9 mouse cellular contexts compared by ENCODE assay signal in genomic region chr6:117254620-117255228, GRCm38 (mm10).
A peak's percentile ranks its signal among the peaks of the same experiment; 100 is the strongest.
DNase-seq lines count a peak whose midpoint lies in the region; ATAC-seq and TF ChIP-seq lines count a peak whose summit lies in the region.
"Had no signal": no experiment of that assay in that cellular context is flagged by ENCODE, and none has a peak within 500 bp of the region (broad histone marks: within the 10 kb centered on the region; RNA-seq: fewer than 3 reads in every experiment).

No protein-coding gene starts in this region.

- peak; percentile 48 for DNase-seq in gastrocnemius, adult 2 months
- DNase-seq in gastrocnemius, postnatal 25 days: no peak
- DNase-seq in adrenal gland, postnatal 10 days: peak; percentile 85
- peak; percentile 97 for DNase-seq in lung, embryonic 14.5 days
- peak; percentile 85 for DNase-seq in right cerebral cortex, postnatal 14 days

- no peak for TF ChIP-seq CTCF in gastrocnemius, adult 2 months (IDR thresholded peaks at IDR 0.05)
- no peak for TF ChIP-seq CTCF in lung, embryonic 14.5 days (IDR thresholded peaks at IDR 0.05; ENCODE audit: low read depth)

- WGBS in forebrain, embryonic 16.5 days: 32% methylated on average over 3 of the region's 3 CpGs
- WGBS in hindbrain, embryonic 16.5 days: 56% methylated on average over 3 of the region's 3 CpGs
- 54% methylated on average over 3 of the region's 3 CpGs for WGBS in lung, embryonic 14.5 days

- peaks cover 34% of the 10 kb centered on the region for H3K4me1 ChIP-seq in forebrain, embryonic 16.5 days (replicated peaks; ENCODE audit: control insufficient read depth, insufficient read depth, low read length)
- peaks cover 5% of the 10 kb centered on the region; the same call in 1 of the 2 replicates for H3K4me1 ChIP-seq in hindbrain, embryonic 16.5 days (ENCODE audit: control insufficient read depth, insufficient read depth, low read depth, low read length)
- peaks cover 4% of the 10 kb centered on the region for H3K4me1 ChIP-seq in lung, embryonic 14.5 days (ENCODE audit: insufficient read depth)
- H3K4me1 ChIP-seq: liver, embryonic 15.5 days had no signal

- no peak overlapping the region for H3K4me3 ChIP-seq in gastrocnemius, adult 2 months
- H3K4me3 ChIP-seq in forebrain, embryonic 16.5 days (replicated peaks; ENCODE audit: low read length): no peak overlapping the region
- H3K4me3 ChIP-seq in hindbrain, embryonic 16.5 days (ENCODE audit: low read length): no peak overlapping the region
- no peak overlapping the region for H3K4me3 ChIP-seq in lung, embryonic 14.5 days (ENCODE audit: low read depth, low read length)
- H3K4me3 ChIP-seq: liver, embryonic 15.5 days had no signal

- H3K4me2 ChIP-seq in forebrain, embryonic 16.5 days (ENCODE audit: low read length): no peak overlapping the region
- no peak overlapping the region for H3K4me2 ChIP-seq in hindbrain, embryonic 16.5 days (ENCODE audit: low read length)
- H3K4me2 ChIP-seq in lung, embryonic 14.5 days: no peak overlapping the region
- H3K4me2 ChIP-seq: liver, embryonic 15.5 days had no signal

- intact Hi-C loops in gastrocnemius, adult 2 months (cut with DNase I): no loop called here

- no peak overlapping the region for H3K9ac ChIP-seq in forebrain, embryonic 16.5 days (replicated peaks; ENCODE audit: low read depth, low read length)
- H3K9ac ChIP-seq in hindbrain, embryonic 16.5 days (ENCODE audit: low read depth, low read length): no peak overlapping the region
- H3K9ac ChIP-seq in lung, embryonic 14.5 days: no peak overlapping the region
- H3K9ac ChIP-seq: liver, embryonic 15.5 days had no signal

- no peak overlapping the region for H3K27ac ChIP-seq in gastrocnemius, adult 2 months
- H3K27ac ChIP-seq in forebrain, embryonic 16.5 days (ENCODE audit: low read length): peak overlapping the region; percentile 78
- no peak overlapping the region for H3K27ac ChIP-seq in hindbrain, embryonic 16.5 days (ENCODE audit: low read depth, low read length)
- H3K27ac ChIP-seq in lung, embryonic 14.5 days (ENCODE audit: low read depth): no peak overlapping the region
- H3K27ac ChIP-seq: liver, embryonic 15.5 days had no signal

- H3K36me3 ChIP-seq in forebrain, embryonic 16.5 days (ENCODE audit: control insufficient read depth, insufficient read depth): no peaks in the 10 kb centered on the region
- no peaks in the 10 kb centered on the region for H3K36me3 ChIP-seq in hindbrain, embryonic 16.5 days (ENCODE audit: control insufficient read depth, insufficient read depth, low read length)
- no peaks in the 10 kb centered on the region for H3K36me3 ChIP-seq in lung, embryonic 14.5 days (ENCODE audit: insufficient read depth)
- H3K36me3 ChIP-seq: liver, embryonic 15.5 days had no signal

- no peaks in the 10 kb centered on the region for H3K27me3 ChIP-seq in forebrain, embryonic 16.5 days (replicated peaks; ENCODE audit: control insufficient read depth, insufficient read depth, low read length)
- H3K27me3 ChIP-seq in hindbrain, embryonic 16.5 days (replicated peaks; ENCODE audit: control insufficient read depth, insufficient read depth, low read length): no peaks in the 10 kb centered on the region
- H3K27me3 ChIP-seq in lung, embryonic 14.5 days (ENCODE audit: insufficient read depth, low read length): no peaks in the 10 kb centered on the region
- H3K27me3 ChIP-seq: liver, embryonic 15.5 days had no signal

- peak; percentile 92 for ATAC-seq in forebrain, embryonic 16.5 days
- peak; percentile 81 for ATAC-seq in hindbrain, embryonic 16.5 days
- peak; percentile 91 for ATAC-seq in lung, embryonic 14.5 days (ENCODE audit: insufficient read depth)
- ATAC-seq in erythroblast, adult 5-6 weeks (replicated peaks; ENCODE audit: low FRiP score, poor library complexity, severe bottlenecking): no peak

- H3K9me3 ChIP-seq in forebrain, embryonic 16.5 days (ENCODE audit: control insufficient read depth, low read length): no peaks in the 10 kb centered on the region
- no peaks in the 10 kb centered on the region for H3K9me3 ChIP-seq in hindbrain, embryonic 16.5 days (ENCODE audit: control insufficient read depth, low read length)
- H3K9me3 ChIP-seq in lung, embryonic 14.5 days (ENCODE audit: low read depth, low read length): no peaks in the 10 kb centered on the region
- H3K9me3 ChIP-seq: liver, embryonic 15.5 days had no signal
